Mouse (Mus musculus): ENCODE data around the gene Gli1.

DNA sequence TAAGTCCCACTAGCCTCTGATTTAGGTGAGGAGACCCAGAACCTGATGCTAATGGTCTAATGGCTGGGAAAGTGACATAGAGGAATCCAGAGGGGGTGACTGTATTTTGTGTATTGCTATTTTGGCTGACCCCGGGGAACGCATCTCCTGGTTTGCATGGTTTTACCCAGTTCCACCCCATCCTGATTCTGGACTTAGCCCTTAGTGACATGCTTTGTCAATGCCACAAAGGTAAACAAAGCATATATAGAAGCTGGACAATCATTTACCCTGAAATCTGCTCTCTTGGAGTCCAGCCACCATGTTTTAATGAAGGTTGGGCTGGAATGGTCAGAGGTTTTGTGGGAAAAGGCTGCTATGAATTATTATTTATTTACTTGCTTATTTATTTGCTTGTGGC, 26.5 kb upstream of the Gli1 start:
- no peak for TF ChIP-seq CTCF (IDR thresholded peaks at IDR 0.05; ENCODE audit: low read depth, low read length)
- TF ChIP-seq POLR2A (IDR thresholded peaks at IDR 0.05; ENCODE audit: borderline replicate concordance, low read depth, low read length) = no peak

Measured in bone marrow macrophage, adult 2 months (primary cell).